Mouse (Mus musculus): ENCODE data around the gene Tinf2.

- TF ChIP-seq ZC3H11A (IDR thresholded peaks at IDR 0.05; ENCODE audit: borderline replicate concordance, low read depth, low read length): no peak
- no peak for TF ChIP-seq CHD2 (IDR thresholded peaks at IDR 0.05; ENCODE audit: low read depth, low read length)
- TF ChIP-seq MAFK (IDR thresholded peaks at IDR 0.05; ENCODE audit: insufficient read depth, low read depth, low read length): no peak
- TF ChIP-seq HCFC1 (IDR thresholded peaks at IDR 0.05; ENCODE audit: borderline replicate concordance, insufficient read depth, low read length): no peak
- no peak for TF ChIP-seq ZNF384 (IDR thresholded peaks at IDR 0.05; ENCODE audit: low read depth, low read length)
Measured at GRCm38 (mm10) chr14:55634874-55635522, 46.6 kb downstream of the Tinf2 start.
